ENCODE assay signal across 18 mouse cellular contexts in genomic region chr2:27166999-27167398, GRCm38 (mm10). TPM values are rescaled to one million over a fixed set of nuclear protein-coding genes. Genes with fewer than 3 reads are reported as not detected.
DNase-seq lines count a peak whose midpoint lies in the region; ATAC-seq and TF ChIP-seq lines count a peak whose summit lies in the region.
"Had no signal": no experiment of that assay in that cellular context is flagged by ENCODE, and none has a peak within 500 bp of the region (broad histone marks: within the 10 kb centered on the region; RNA-seq: fewer than 3 reads in every experiment).

No protein-coding gene starts in this region.

- no peak for ATAC-seq in embryonic facial prominence, embryonic 13.5 days (ENCODE audit: insufficient number of reproducible peaks, insufficient read depth, low FRiP score, low TSS enrichment, low read depth)
- ATAC-seq: intestine, embryonic 16.5 days had no signal

- no peaks in the 10 kb centered on the region for H3K36me3 ChIP-seq in embryonic facial prominence, embryonic 13.5 days
- H3K36me3 ChIP-seq in kidney, adult 2 months (ENCODE audit: control insufficient read depth, insufficient read depth, low read length) = no peaks in the 10 kb centered on the region
- H3K36me3 ChIP-seq: G1E; hindbrain, embryonic 12.5 days; limb, embryonic 15.5 days had no signal

- H3K9ac ChIP-seq in embryonic facial prominence, embryonic 13.5 days = peak overlapping the region; percentile 46; the same call in 1 of the 2 replicates
- H3K9ac ChIP-seq: hindbrain, embryonic 12.5 days; limb, embryonic 15.5 days had no signal

- no peak for DNase-seq in left cerebral cortex, adult 2 months (ENCODE audit: extremely low spot score in 1 of 2, low spot score in 2 of 2)
- DNase-seq in left cerebral cortex, postnatal 14 days (ENCODE audit: low spot score in 2 of 2) = no peak
- peak; percentile 48 for DNase-seq in right cerebral cortex, postnatal 25 days
- DNase-seq in right cerebral cortex, postnatal 36 days (ENCODE audit: low spot score in 2 of 2) = no peak
- DNase-seq in kidney, adult 18-20 months = no peak
- DNase-seq in kidney, adult 2 months = no peak
- DNase-seq: adrenal gland, postnatal 10 days; cerebellum, adult 9-11 months; gastrocnemius, postnatal 36 days; kidney, postnatal 10 days; lung, postnatal 10 days; thymus, adult 18-20 months had no signal

- 0 out of 2 replicates have a peak, but pooled peaks cover 12% of the 10 kb centered on the region for H3K27me3 ChIP-seq in embryonic facial prominence, embryonic 13.5 days
- no peaks in the 10 kb centered on the region for H3K27me3 ChIP-seq in kidney, adult 2 months (replicated peaks; ENCODE audit: control insufficient read depth, insufficient read depth, low read length)
- H3K27me3 ChIP-seq: limb, embryonic 15.5 days had no signal

- peak overlapping the region; percentile 30 for H3K27ac ChIP-seq in left cerebral cortex, adult 2 months
- peak overlapping the region; percentile 72 for H3K27ac ChIP-seq in embryonic facial prominence, embryonic 13.5 days
- no peak overlapping the region for H3K27ac ChIP-seq in kidney, adult 2 months (ENCODE audit: insufficient read depth, low read depth, low read length)
- H3K27ac ChIP-seq: hindbrain, embryonic 12.5 days; limb, embryonic 15.5 days had no signal

- TF ChIP-seq POLR2A in kidney, adult 2 months (IDR thresholded peaks at IDR 0.05; ENCODE audit: low read depth, low read length) = no peak

- no peaks in the 10 kb centered on the region for H3K9me3 ChIP-seq in embryonic facial prominence, embryonic 13.5 days
- H3K9me3 ChIP-seq: G1E; hindbrain, embryonic 12.5 days; limb, embryonic 15.5 days had no signal

- TF ChIP-seq CTCF in left cerebral cortex, adult 2 months (IDR thresholded peaks at IDR 0.05) = peak; percentile 8; the same call in 1 of the 2 replicates
- no peak for TF ChIP-seq CTCF in kidney, adult 2 months (conservative IDR thresholded peaks at IDR 0.05; ENCODE audit: insufficient read depth, insufficient read length, low read depth, low read length)

- H3K4me1 ChIP-seq in embryonic facial prominence, embryonic 13.5 days = peaks cover 22% of the 10 kb centered on the region
- H3K4me1 ChIP-seq in kidney, adult 2 months (ENCODE audit: control insufficient read depth, insufficient read depth, low read length) = no peaks in the 10 kb centered on the region

- WGBS in embryonic facial prominence, embryonic 13.5 days = 5% methylated on average over 2 of the region's 2 CpGs
- WGBS in kidney, adult 2 months = 35% methylated on average over 2 of the region's 2 CpGs

- H3K4me3 ChIP-seq in left cerebral cortex, adult 2 months = no peak overlapping the region
- no peak overlapping the region for H3K4me3 ChIP-seq in embryonic facial prominence, embryonic 13.5 days
- H3K4me3 ChIP-seq in kidney, adult 2 months (ENCODE audit: insufficient read depth, low read depth, low read length) = no peak overlapping the region
- H3K4me3 ChIP-seq: hindbrain, embryonic 12.5 days; limb, embryonic 15.5 days had no signal

- H3K4me2 ChIP-seq in embryonic facial prominence, embryonic 13.5 days = no peak overlapping the region
- H3K4me2 ChIP-seq: hindbrain, embryonic 12.5 days; limb, embryonic 15.5 days had no signal

- intact Hi-C loops in left cerebral cortex, adult 2 months (cut with DNase I) = loop anchor here (5.0 kb wide), 1 partner anchor 70 kb away; no protein-coding TSS in a partner anchor
- intact Hi-C loops in left cerebral cortex, postnatal 14 days (cut with DNase I) = no loop called here

RNA-seq across cellular contexts. Expression of gene Dbh, which starts 2.0 kb away (rescaled TPM):
- under 1 TPM; 0.23 to 0.30 TPM for total RNA-seq in left cerebral cortex, adult 2 months (2021)
- total RNA-seq in left cerebral cortex, postnatal 14 days (2021) = 1 to 10 TPM; 1.3 to 1.8 TPM
- polyA plus RNA-seq in embryonic facial prominence, embryonic 13.5 days (2015; fragmentation: Nextera tagmentation; extraction: Ambion mirVana) = 0.07 and 0.14 TPM in 2 replicates
- polyA plus RNA-seq in kidney, adult 2 months (2012; rRNA removed) = 3.1 and 10.1 TPM in 2 replicates
- total RNA-seq: gastrocnemius, postnatal 36 days had no signal
- polyA plus RNA-seq: forebrain, embryonic 11.5 days; G1E had no signal

RNA-seq across cellular contexts. Expression of gene Fam163b, which starts 24.7 kb away (rescaled TPM):
- total RNA-seq in left cerebral cortex, adult 2 months (2021) = 100 to 1,000 TPM; 103 to 109 TPM
- total RNA-seq in left cerebral cortex, postnatal 14 days (2021) = 100 to 1,000 TPM; 142 to 143 TPM
- polyA plus RNA-seq in embryonic facial prominence, embryonic 13.5 days (2015; fragmentation: Nextera tagmentation; extraction: Ambion mirVana) = 0.24 and 0.37 TPM in 2 replicates
- polyA plus RNA-seq in kidney, adult 2 months (2012; rRNA removed) = 0.38 and 0.42 TPM in 2 replicates
- total RNA-seq: gastrocnemius, postnatal 36 days had no signal
- polyA plus RNA-seq: G1E had no signal
